In the genomic region with DNA sequence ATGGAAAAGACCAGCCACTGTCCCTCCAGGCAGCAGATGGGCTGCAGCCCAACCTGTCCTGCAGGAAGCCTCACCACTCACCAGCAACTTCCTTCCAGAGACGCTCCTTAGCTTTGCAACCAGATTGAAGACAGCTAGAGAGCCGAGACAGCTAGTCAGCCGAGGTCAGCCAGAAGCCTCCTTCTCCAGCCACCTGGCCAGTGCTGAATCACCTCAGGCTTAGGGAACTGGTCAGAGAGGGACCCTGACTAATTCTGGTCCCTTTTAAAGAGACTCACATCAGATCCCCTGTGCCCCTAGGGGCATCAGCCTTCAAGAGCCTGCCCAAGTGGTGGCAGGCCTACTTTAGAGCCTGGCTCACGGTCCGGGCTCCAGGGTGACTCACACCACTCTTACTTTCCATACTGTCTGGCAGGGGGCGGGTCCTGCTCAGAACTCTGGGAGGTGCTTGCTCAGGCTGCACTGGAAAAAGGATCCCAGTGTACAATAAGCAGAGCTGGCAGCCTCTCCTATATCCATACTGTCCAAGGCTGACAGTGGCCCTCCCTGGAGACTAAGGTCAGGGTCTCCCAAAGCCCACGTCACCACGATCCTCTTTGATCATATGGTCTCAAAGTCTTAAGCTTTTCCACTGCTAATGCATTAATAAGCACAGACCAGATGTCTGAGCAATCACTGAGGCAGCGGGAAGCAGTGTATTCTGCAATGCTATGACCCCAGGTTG, we compare ENCODE assay signal across 8 mouse cellular contexts. TPM values are rescaled to one million over a fixed set of nuclear protein-coding genes. Genes with fewer than 3 reads are reported as not detected.
DNase-seq lines count a peak whose midpoint lies in the region; ATAC-seq and TF ChIP-seq lines count a peak whose summit lies in the region.

No protein-coding gene starts in this region.

- WGBS in forebrain, embryonic 10.5 days, result 57% methylated on average over 9 of the region's 9 CpGs
- WGBS in forebrain, postnatal 0 days, result 62% methylated on average over 9 of the region's 9 CpGs
- 17% methylated on average over 9 of the region's 9 CpGs for WGBS in intestine, embryonic 14.5 days

- TF ChIP-seq CTCF in forebrain, postnatal 0 days (IDR thresholded peaks at IDR 0.05; ENCODE audit: low read depth), result no peak

- H3K4me3 ChIP-seq in forebrain, embryonic 10.5 days, result no peak overlapping the region
- no peak overlapping the region for H3K4me3 ChIP-seq in forebrain, postnatal 0 days (ENCODE audit: low read depth, low read length)
- no peak overlapping the region for H3K4me3 ChIP-seq in intestine, embryonic 14.5 days (ENCODE audit: low read depth, low read length)

- peaks cover 31% of the 10 kb centered on the region for H3K36me3 ChIP-seq in forebrain, embryonic 10.5 days (replicated peaks)
- no peaks in the 10 kb centered on the region for H3K36me3 ChIP-seq in forebrain, postnatal 0 days (ENCODE audit: insufficient read depth)
- H3K36me3 ChIP-seq in intestine, embryonic 14.5 days (ENCODE audit: control insufficient read depth, insufficient read depth, low read length), result peaks cover 9% of the 10 kb centered on the region; the same call in 1 of the 2 replicates

- no peaks in the 10 kb centered on the region for H3K9me3 ChIP-seq in forebrain, embryonic 10.5 days
- H3K9me3 ChIP-seq in forebrain, postnatal 0 days (ENCODE audit: low read length), result no peaks in the 10 kb centered on the region
- H3K9me3 ChIP-seq in intestine, embryonic 14.5 days (ENCODE audit: control insufficient read depth, low read length), result no peaks in the 10 kb centered on the region

- H3K9ac ChIP-seq in forebrain, postnatal 0 days, result no peak overlapping the region
- 0 out of 2 replicates have a peak overlapping the region, but pooled peaks have one; percentile 9 for H3K9ac ChIP-seq in intestine, embryonic 14.5 days (ENCODE audit: low read length)

- DNase-seq in forebrain, embryonic 10.5 days (ENCODE audit: extremely low spot score, low spot score), result no peak
- no peak for DNase-seq in forebrain, postnatal 0 days
- peak; percentile 78 for DNase-seq in urinary bladder, postnatal 14 days (ENCODE audit: low spot score)
- no peak for DNase-seq in urinary bladder, postnatal 10 days (ENCODE audit: low spot score)
- no peak for DNase-seq in intestine, embryonic 14.5 days (ENCODE audit: low spot score)
- DNase-seq in naive thymus-derived CD4-positive, alpha-beta T cell, adult 2 months (ENCODE audit: low read depth), result peak; percentile 54
- DNase-seq in retina, postnatal 1 day, result no peak
- DNase-seq in embryo, embryonic 9.5 days (ENCODE audit: extremely low spot score), result no peak

- no peaks in the 10 kb centered on the region for H3K27me3 ChIP-seq in forebrain, embryonic 10.5 days (ENCODE audit: poor library complexity, severe bottlenecking)
- no peaks in the 10 kb centered on the region for H3K27me3 ChIP-seq in forebrain, postnatal 0 days (ENCODE audit: insufficient read depth, low read length)
- H3K27me3 ChIP-seq in intestine, embryonic 14.5 days (replicated peaks; ENCODE audit: control insufficient read depth, insufficient read depth, low read length), result no peaks in the 10 kb centered on the region

- no peak overlapping the region for H3K4me2 ChIP-seq in forebrain, postnatal 0 days (ENCODE audit: low read depth)
- H3K4me2 ChIP-seq in intestine, embryonic 14.5 days (ENCODE audit: low read length), result peak overlapping the region; percentile 33

- peak overlapping the region; percentile 58; the same call in 1 of the 2 replicates for H3K27ac ChIP-seq in forebrain, embryonic 10.5 days
- no peak overlapping the region for H3K27ac ChIP-seq in forebrain, postnatal 0 days (ENCODE audit: low read depth, low read length)
- H3K27ac ChIP-seq in intestine, embryonic 14.5 days (ENCODE audit: low read depth), result peak overlapping the region; percentile 66

- ATAC-seq in forebrain, postnatal 0 days, result no peak
- no peak; the same call in 1 of the 2 replicates for ATAC-seq in intestine, embryonic 14.5 days (replicated peaks; ENCODE audit: low FRiP score, low TSS enrichment, low read depth)

- H3K4me1 ChIP-seq in forebrain, embryonic 10.5 days, result peaks cover 80% of the 10 kb centered on the region
- peaks cover 16% of the 10 kb centered on the region for H3K4me1 ChIP-seq in forebrain, postnatal 0 days (ENCODE audit: insufficient read depth)
- peaks cover 80% of the 10 kb centered on the region for H3K4me1 ChIP-seq in intestine, embryonic 14.5 days (replicated peaks; ENCODE audit: control insufficient read depth, insufficient read depth, low read length)

RNA-seq across cellular contexts. Expression of a gene that starts 5.9 kb away (rescaled TPM):
- 35.6 and 36.8 TPM in 2 replicates for polyA plus RNA-seq in forebrain, embryonic 10.5 days (2016; fragmentation: Nextera tagmentation; extraction: Ambion mirVana)
- 26.4 and 35.2 TPM in 2 replicates for total RNA-seq in forebrain, postnatal 0 days (2014; rRNA removed)
- polyA plus RNA-seq in forebrain, postnatal 0 days (2015; fragmentation: Nextera tagmentation; extraction: Ambion mirVana), result 5.8 and 7.2 TPM in 2 replicates
- polyA plus RNA-seq in intestine, embryonic 14.5 days (2014; fragmentation: Nextera tagmentation; extraction: Ambion mirVana), result 67.9 and 72.2 TPM in 2 replicates

Comparison
In these comparisons a context has a peak if more than half of its experiments do, and no peak if none do; other contexts are left out.
1. DNase-seq: peak in urinary bladder, postnatal 14 days (single experiment) and naive thymus-derived CD4-positive, alpha-beta T cell, adult 2 months (single experiment); none in forebrain, embryonic 10.5 days (single experiment), forebrain, postnatal 0 days (single experiment), urinary bladder, postnatal 10 days (single experiment), intestine, embryonic 14.5 days (single experiment), retina, postnatal 1 day (single experiment) and embryo, embryonic 9.5 days (single experiment).